Mouse (Mus musculus): ENCODE results near the gene Kiss1. TPM values are rescaled to one million over a fixed set of nuclear protein-coding genes. Genes with fewer than 3 reads are reported as not detected.

Gene Kiss1
- polyA plus RNA-seq, 1 experiment from 2014 or later = 6.6 TPM

- H3K4me1 ChIP-seq (ENCODE audit: insufficient read depth) = no peaks in the 10 kb centered on the region
- H3K27me3 ChIP-seq (ENCODE audit: insufficient read depth, low read length) = no peaks in the 10 kb centered on the region
- DNase-seq (no peak), ATAC-seq (ENCODE audit: insufficient read depth) (no peak)
- H3K9me3 ChIP-seq (ENCODE audit: low read depth, low read length) = no peaks in the 10 kb centered on the region
- H3K4me2 ChIP-seq = no peak overlapping the region
- no peak for TF ChIP-seq CTCF (IDR thresholded peaks at IDR 0.05; ENCODE audit: low read depth)
- no peak overlapping the region for H3K4me3 ChIP-seq (ENCODE audit: low read depth, low read length)
- H3K27ac ChIP-seq (ENCODE audit: low read depth) = no peak overlapping the region
- no peaks in the 10 kb centered on the region for H3K36me3 ChIP-seq (ENCODE audit: insufficient read depth)
- H3K9ac ChIP-seq = no peak overlapping the region
- 56% methylated on average over 10 of the region's 10 CpGs for WGBS
Observed at GRCm38 (mm10) chr1:133375696-133376346, 54.1 kb downstream of the Kiss1 start.

- no peak overlapping the region for H3K4me2 ChIP-seq
- H3K27ac ChIP-seq (ENCODE audit: low read depth) = no peak overlapping the region
- H3K4me1 ChIP-seq (ENCODE audit: insufficient read depth) = no peaks in the 10 kb centered on the region
- H3K9me3 ChIP-seq (ENCODE audit: low read depth, low read length) = no peaks in the 10 kb centered on the region
- no peak overlapping the region for H3K4me3 ChIP-seq (ENCODE audit: low read depth, low read length)
- no peaks in the 10 kb centered on the region for H3K27me3 ChIP-seq (ENCODE audit: insufficient read depth, low read length)
- H3K9ac ChIP-seq = no peak overlapping the region
- 90% methylated on average over 5 of the region's 5 CpGs for WGBS
- H3K36me3 ChIP-seq (ENCODE audit: insufficient read depth) = no peaks in the 10 kb centered on the region
- DNase-seq (no peak), ATAC-seq (ENCODE audit: insufficient read depth) (no peak)
- TF ChIP-seq CTCF (IDR thresholded peaks at IDR 0.05; ENCODE audit: low read depth) = no peak
Observed at GRCm38 (mm10) chr1:133377547-133377946, 55.9 kb downstream of the Kiss1 start.

Other genes starting within 250 kb of the Kiss1 start
- gene Ppp1r15b, start 190.7 kb upstream of the Kiss1 start, polyA plus RNA-seq (2014; fragmentation: Nextera tagmentation; extraction: Ambion mirVana) = 51.4 and 54.3 TPM in 2 replicates
- gene Plekha6, start 157.7 kb upstream of the Kiss1 start, polyA plus RNA-seq (2014; fragmentation: Nextera tagmentation; extraction: Ambion mirVana) = 6.7 and 10.2 TPM in 2 replicates
- 0.55 and 1.1 TPM in 2 replicates for gene Golt1a, start 12.1 kb upstream of the Kiss1 start, polyA plus RNA-seq (2014; fragmentation: Nextera tagmentation; extraction: Ambion mirVana)
- 0.80 and 0.86 TPM in 2 replicates for gene Ren1, start 28.6 kb downstream of the Kiss1 start, polyA plus RNA-seq (2014; fragmentation: Nextera tagmentation; extraction: Ambion mirVana)
- gene Etnk2, start 41.7 kb downstream of the Kiss1 start, polyA plus RNA-seq (2014; fragmentation: Nextera tagmentation; extraction: Ambion mirVana) = 2.8 and 3.7 TPM in 2 replicates
- 7.8 and 9.4 TPM in 2 replicates for gene Sox13, start 102.5 kb downstream of the Kiss1 start, polyA plus RNA-seq (2014; fragmentation: Nextera tagmentation; extraction: Ambion mirVana)

Measured in lung, embryonic 14.5 days (tissue).